Mouse (Mus musculus) intestine, embryonic 14.5 days (tissue): ENCODE results near the gene Cttnbp2nl. TPM values are rescaled to one million over a fixed set of nuclear protein-coding genes. Genes with fewer than 3 reads are reported as not detected.

Experiments
- ATAC-seq: fragments of 200-750 bp; cut with Nextera tagmentation; replicated peaks from 2 replicates; pipeline ENCODE4 v1.8.0; 2017; ENCODE audit warnings: low read depth, moderate number of reproducible peaks, moderate TSS enrichment, moderate library complexity; ENCODE audit not compliant: low FRiP score, low TSS enrichment
- DNase-seq: peaks from one replicate; pipeline ENCODE4 v3.0.0-alpha.2; 2018; ENCODE audit warnings: low spot score
- H3K27ac ChIP-seq: fragments of 300-500 bp; sonication (generic); 2 replicates; pipeline ENCODE4 v1.5.1; 2014; ENCODE audit warnings: low read depth, mild to moderate bottlenecking, control low read depth
- H3K27me3 ChIP-seq: fragments of 300-500 bp; sonication (generic); replicated peaks from 2 replicates; pipeline ENCODE4 v1.6.1; 2014; ENCODE audit warnings: low read length, control low read depth; ENCODE audit not compliant: control insufficient read depth, insufficient read depth
- H3K36me3 ChIP-seq: fragments of 300-500 bp; sonication (generic); 2 replicates; pipeline ENCODE4 v1.6.1; 2014; ENCODE audit warnings: low read length, control low read depth; ENCODE audit not compliant: control insufficient read depth, insufficient read depth
- H3K4me1 ChIP-seq: fragments of 300-500 bp; sonication (generic); replicated peaks from 2 replicates; pipeline ENCODE4 v1.6.1; 2014; ENCODE audit warnings: low read length, control low read depth, mixed read lengths; ENCODE audit not compliant: control insufficient read depth, insufficient read depth
- H3K4me2 ChIP-seq: fragments of 300-500 bp; sonication (generic); 2 replicates; pipeline ENCODE4 v1.6.1; 2014; ENCODE audit warnings: low read length
- H3K4me3 ChIP-seq: fragments of 300-500 bp; sonication (generic); 2 replicates; pipeline ENCODE4 v1.5.1; 2014; ENCODE audit warnings: low read depth, low read length, control low read depth, mixed read lengths
- H3K9ac ChIP-seq: fragments of 300-500 bp; sonication (generic); 2 replicates; pipeline ENCODE4 v1.6.1; 2014; ENCODE audit warnings: mild to moderate bottlenecking, low read length
- H3K9me3 ChIP-seq: fragments of 300-500 bp; sonication (generic); 2 replicates; pipeline ENCODE4 v1.6.1; 2016; ENCODE audit warnings: low read length, control low read depth; ENCODE audit not compliant: control insufficient read depth
- WGBS: fragments of 180-500 bp; shearing (Covaris S2); extraction: QIAGEN DNeasy Blood & Tissue Kit; methylation state at CpG from one replicate; pipeline ENCODE4 v1.1.7; 2014; 5-methylcytosine and 5-hydroxymethylcytosine counted together
- polyA plus RNA-seq: library from polyadenylated mRNA; unstranded; fragments of >200 nt; fragmentation: Nextera tagmentation; extraction: Ambion mirVana; gene quantifications from 2 replicates; pipeline ENCODE4 v1.2.1, GENCODE M21; 2014

Cttnbp2nl gene
- polyA plus RNA-seq, 1 experiment from 2014 or later, result 23.6 TPM

GRCm38 (mm10) chr3:104987884-104988283 lies 65.1 kb downstream of the Cttnbp2nl start:
- no peak for DNase-seq
- Histone ChIP-seq H3K9me3 (no peaks in the 10 kb centered on the region), H3K27ac (no peak overlapping the region), H3K36me3 (no peaks in the 10 kb centered on the region), H3K4me2 (no peak overlapping the region), H3K4me3 (no peak overlapping the region), H3K9ac (no peak overlapping the region), H3K4me1 (no peaks in the 10 kb centered on the region), H3K27me3 (no peaks in the 10 kb centered on the region)
- WGBS, result 69% methylated on average over 5 of the region's 5 CpGs
- no peak for ATAC-seq

GRCm38 (mm10) chr3:104979735-104980134 lies 73.2 kb downstream of the Cttnbp2nl start:
- no peaks in the 10 kb centered on the region for H3K4me1 ChIP-seq
- 65% methylated on average over 5 of the region's 5 CpGs for WGBS

GRCm38 (mm10) chr3:104967548-104968300 lies 85.2 kb downstream of the Cttnbp2nl start:
- Histone ChIP-seq H3K27ac (no peak overlapping the region; the same call in 1 of the 2 replicates), H3K4me1 (peaks cover 9% of the 10 kb centered on the region), H3K9ac (peak overlapping the region; percentile 58), H3K4me3 (peak overlapping the region; percentile 42), H3K36me3 (no peaks in the 10 kb centered on the region), H3K27me3 (peaks cover 5% of the 10 kb centered on the region), H3K4me2 (peak overlapping the region; percentile 56), H3K9me3 (no peaks in the 10 kb centered on the region)
- DNase-seq (peak; percentile 97), ATAC-seq (peak; percentile 84)
- WGBS, result 1% methylated on average over 49 of the region's 49 CpGs

More at GRCm38 (mm10) chr3:104979735-104980134, 73.2 kb downstream of the Cttnbp2nl start:
- Histone ChIP-seq H3K4me2 (no peak overlapping the region), H3K4me3 (no peak overlapping the region), H3K27ac (no peak overlapping the region), H3K27me3 (no peaks in the 10 kb centered on the region), H3K36me3 (no peaks in the 10 kb centered on the region), H3K9me3 (no peaks in the 10 kb centered on the region), H3K9ac (no peak overlapping the region)
- DNase-seq (no peak), ATAC-seq (no peak)

DNA sequence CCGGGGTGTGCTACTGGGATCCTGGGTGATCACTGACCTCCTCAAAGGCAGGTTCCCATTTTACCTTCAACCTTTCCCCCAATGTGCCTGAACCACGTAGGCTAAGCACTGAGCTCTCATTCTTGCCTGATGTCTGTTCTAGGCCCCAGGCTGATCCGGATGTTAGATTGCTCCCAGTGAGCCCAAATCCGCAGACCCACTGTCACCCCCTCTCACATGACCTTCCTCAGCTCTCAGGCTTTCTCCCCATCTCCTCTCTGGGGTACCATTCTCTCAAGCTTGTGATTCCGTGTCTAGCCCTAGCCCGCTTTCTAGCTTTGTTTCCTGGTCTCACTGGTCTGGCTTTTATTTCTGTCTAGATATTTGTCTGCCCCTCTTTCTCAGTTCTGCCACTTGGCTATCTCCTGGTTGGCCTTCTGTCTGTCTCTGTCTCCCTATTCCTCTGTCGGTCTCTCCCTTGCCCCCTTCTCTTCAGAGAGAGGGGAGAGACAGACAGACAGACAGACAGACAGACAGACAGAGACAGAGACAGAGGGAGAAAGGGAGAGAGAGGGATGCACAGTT lies 86.9 kb downstream of the Cttnbp2nl start:
- Histone ChIP-seq H3K27me3 (peaks cover 22% of the 10 kb centered on the region), H3K4me3 (no peak overlapping the region), H3K9ac (no peak overlapping the region), H3K36me3 (no peaks in the 10 kb centered on the region), H3K27ac (no peak overlapping the region), H3K9me3 (no peaks in the 10 kb centered on the region), H3K4me1 (peaks cover 19% of the 10 kb centered on the region), H3K4me2 (no peak overlapping the region)
- no peak for DNase-seq
- no peak for ATAC-seq
- WGBS, result 78% methylated on average over 7 of the region's 7 CpGs

DNA sequence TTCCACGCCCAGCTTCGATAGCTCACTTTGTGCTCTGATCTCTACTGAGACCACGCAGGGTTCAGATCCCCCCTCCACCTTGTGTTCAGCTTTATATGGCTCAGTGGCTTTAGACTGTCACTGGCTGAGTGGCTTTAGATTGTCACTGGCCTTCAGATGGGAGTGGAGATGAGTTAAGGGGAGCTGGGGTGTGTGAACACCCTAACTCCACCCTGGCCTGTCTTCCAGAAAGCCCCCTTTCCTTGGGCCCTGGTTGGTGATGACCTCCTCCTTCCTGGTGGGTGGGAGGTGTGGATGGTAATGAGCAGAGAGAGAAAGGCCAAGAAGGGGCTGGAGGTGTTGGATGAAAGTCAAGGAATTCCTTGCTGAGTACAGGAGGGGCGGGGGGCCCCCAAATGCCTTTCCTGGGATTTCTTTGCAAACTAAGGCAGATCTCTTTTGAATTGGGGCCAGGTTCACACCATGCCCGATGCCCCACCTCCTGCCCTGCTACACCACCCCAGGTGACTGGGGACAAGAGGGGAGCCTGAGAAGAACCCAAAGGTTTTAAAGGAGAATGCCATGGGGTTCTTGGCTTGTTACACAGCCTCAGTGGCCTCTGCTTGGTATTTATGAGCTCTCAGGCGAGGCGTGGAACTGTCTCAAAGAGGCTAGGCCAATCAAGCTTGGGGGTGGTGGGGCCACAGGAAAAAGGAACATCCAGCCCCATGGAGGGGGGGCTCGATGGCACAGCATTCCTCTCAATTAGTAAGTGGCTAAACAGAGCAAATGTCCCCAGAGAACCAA lies 87.7 kb downstream of the Cttnbp2nl start:
- H3K36me3 ChIP-seq, result no peaks in the 10 kb centered on the region
- DNase-seq (no peak), ATAC-seq (no peak)
- H3K27me3 ChIP-seq, result peaks cover 30% of the 10 kb centered on the region
- 56% methylated on average over 8 of the region's 8 CpGs for WGBS
- H3K27ac ChIP-seq, result no peak overlapping the region
- no peak overlapping the region for H3K4me2 ChIP-seq
- peaks cover 19% of the 10 kb centered on the region for H3K4me1 ChIP-seq
- no peaks in the 10 kb centered on the region for H3K9me3 ChIP-seq
- H3K9ac ChIP-seq, result no peak overlapping the region
- H3K4me3 ChIP-seq, result no peak overlapping the region

GRCm38 (mm10) chr3:104963331-104964276 lies 89.3 kb downstream of the Cttnbp2nl start:
- no peaks in the 10 kb centered on the region for H3K36me3 ChIP-seq
- H3K4me2 ChIP-seq, result no peak overlapping the region
- no peaks in the 10 kb centered on the region for H3K9me3 ChIP-seq
- no peak overlapping the region for H3K9ac ChIP-seq
- ATAC-seq, result no peak
- no peak overlapping the region for H3K27ac ChIP-seq
- peaks cover 19% of the 10 kb centered on the region for H3K4me1 ChIP-seq
- 27% methylated on average over 12 of the region's 13 CpGs for WGBS
- peaks cover 37% of the 10 kb centered on the region for H3K27me3 ChIP-seq
- no peak for DNase-seq
- H3K4me3 ChIP-seq, result no peak overlapping the region

DNA sequence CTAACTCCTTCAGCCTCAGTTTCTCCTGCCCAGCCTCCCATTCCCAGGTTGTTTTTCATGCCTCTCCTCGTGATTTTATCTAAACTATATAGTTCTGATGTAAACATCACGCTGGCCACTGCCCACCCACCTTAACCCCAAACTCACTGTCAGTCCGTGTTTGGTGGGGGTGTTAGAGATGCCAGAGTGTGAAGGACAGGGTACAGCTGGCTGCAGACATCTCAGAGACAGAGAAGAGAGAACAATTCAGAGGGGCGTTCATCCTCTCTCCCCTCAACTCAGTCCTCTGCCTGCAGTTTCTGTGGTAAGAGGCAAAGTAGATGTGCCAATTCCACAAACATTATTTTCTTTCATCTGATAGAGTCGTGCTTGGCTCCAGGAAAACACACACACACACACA lies 90.1 kb downstream of the Cttnbp2nl start:
- 7% methylated on average over 5 of the region's 5 CpGs for whole genome bisulfite sequencing
- no peak for ATAC-seq
- H3K36me3 ChIP-seq, result no peaks in the 10 kb centered on the region
- DNase-seq, result no peak
- peaks cover 37% of the 10 kb centered on the region for H3K27me3 ChIP-seq
- no peak overlapping the region for H3K4me2 ChIP-seq
- H3K4me3 ChIP-seq, result no peak overlapping the region
- H3K27ac ChIP-seq, result no peak overlapping the region
- no peaks in the 10 kb centered on the region for H3K9me3 ChIP-seq
- H3K9ac ChIP-seq, result no peak overlapping the region
- peaks cover 19% of the 10 kb centered on the region for H3K4me1 ChIP-seq

DNA sequence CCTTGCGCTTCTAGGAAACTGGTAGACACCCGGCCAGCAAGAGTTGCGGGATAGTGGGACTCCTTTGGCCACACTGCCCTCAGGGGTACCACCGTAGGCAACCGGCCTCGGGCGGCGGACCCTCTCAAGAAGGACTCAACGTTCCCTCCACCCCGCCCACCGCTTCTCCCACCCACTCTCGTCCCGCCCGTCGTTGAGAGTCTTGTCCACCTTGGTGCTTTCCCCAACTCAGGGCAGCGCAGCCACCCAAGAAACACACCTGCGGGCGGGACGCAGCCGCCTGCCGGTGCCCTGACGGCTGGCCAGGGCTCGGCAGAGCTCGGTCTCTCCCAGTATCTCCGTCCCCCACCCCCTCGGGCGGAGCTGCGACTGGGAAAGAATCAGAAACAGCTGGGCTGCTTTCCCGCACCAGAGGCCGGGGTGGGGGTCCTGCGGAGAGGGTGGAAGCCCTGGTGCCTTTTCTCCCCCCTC lies 90.8 kb downstream of the Cttnbp2nl start:
- peak; percentile 75 for DNase-seq
- Histone ChIP-seq H3K27ac (no peak overlapping the region), H3K27me3 (peaks cover 37% of the 10 kb centered on the region), H3K4me2 (peak overlapping the region; percentile 74), H3K9ac (peak overlapping the region; percentile 25; the same call in 1 of the 2 replicates), H3K9me3 (no peaks in the 10 kb centered on the region), H3K4me1 (peaks cover 19% of the 10 kb centered on the region), H3K36me3 (no peaks in the 10 kb centered on the region), H3K4me3 (peak overlapping the region; percentile 51)
- WGBS, result 1% methylated on average over 30 of the region's 31 CpGs
- ATAC-seq, result peak; percentile 22
